Mouse (Mus musculus): ENCODE data around the gene Jade3. TPM values are rescaled to one million over a fixed set of nuclear protein-coding genes. Genes with fewer than 3 reads are reported as not detected.

Jade3 gene
- 0.62 and 0.74 TPM in 2 replicates for polyA plus RNA-seq (2021; fragmentation: Nextera tagmentation)
- long read RNA-seq, experiment 1, partial matches to known transcripts = 2 of 2 reads
- long read RNA-seq, experiment 1, other reads (novel, unspliced or antisense) = 0 of 2 reads
- long read RNA-seq, experiment 2, partial matches to known transcripts = 1 of 9 reads
- long read RNA-seq, experiment 2, other reads (novel, unspliced or antisense) = 8 of 9 reads

DNA sequence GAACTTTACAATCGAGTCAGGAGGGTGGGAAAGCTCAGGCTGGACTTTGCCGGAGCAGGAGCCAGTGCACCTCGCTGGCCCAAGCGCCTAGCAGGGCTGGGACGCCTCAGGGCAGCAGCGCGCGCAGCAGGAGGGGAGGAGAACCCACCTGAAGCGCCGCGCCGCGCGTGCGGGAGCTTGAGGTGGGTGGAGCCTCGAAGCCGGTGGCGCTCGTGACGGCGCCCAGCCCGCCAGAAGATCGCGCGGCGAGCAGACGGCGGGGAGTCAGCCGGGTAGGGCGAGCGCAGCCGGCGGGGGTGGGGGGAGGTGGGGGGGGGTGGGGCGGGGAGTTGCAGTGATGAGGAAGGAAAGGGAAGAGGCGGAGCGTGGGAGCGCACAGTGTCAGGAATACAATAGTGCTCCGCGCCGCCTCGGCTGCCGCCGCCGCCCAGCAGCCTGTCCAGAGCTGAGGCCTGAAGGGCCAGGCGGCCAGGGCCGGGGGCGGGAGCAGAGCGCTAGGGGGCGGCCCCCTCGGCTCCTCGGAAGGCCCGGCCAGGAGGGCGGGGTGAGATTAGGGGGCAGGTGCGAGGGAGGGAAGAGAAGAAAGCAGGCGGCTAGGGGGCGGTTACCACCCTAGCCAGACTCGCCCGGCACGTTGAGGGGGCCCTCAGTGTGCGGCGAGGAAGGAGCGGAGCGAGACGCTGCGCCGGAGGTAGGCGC, at the start of gene Jade3:
Gene Jade3 (plus strand): TSS at position 549 of the 699 bp plus-strand sequence.

GRCm38 (mm10) chrX:20549532-20549931, 124.0 kb downstream of the Jade3 start, which contains the start of gene Rgn:
TSS of gene Rgn (plus strand) at chrX:20549787.

Other genes starting within 250 kb of the Jade3 start
- 13.7 and 14.8 TPM in 2 replicates for gene Slc9a7, start 133.9 kb upstream of the Jade3 start, polyA plus RNA-seq (2021; fragmentation: Nextera tagmentation)
- gene Rp2, start 61.2 kb upstream of the Jade3 start, polyA plus RNA-seq (2021; fragmentation: Nextera tagmentation) = 3.0 and 6.3 TPM in 2 replicates
- 0.25 and 0.45 TPM in 2 replicates for gene Rgn, start 124.1 kb downstream of the Jade3 start, polyA plus RNA-seq (2021; fragmentation: Nextera tagmentation)
- gene Rbm10, start 191.8 kb downstream of the Jade3 start, polyA plus RNA-seq (2021; fragmentation: Nextera tagmentation) = 18.1 and 21.7 TPM in 2 replicates
- gene Ndufb11, start 191.9 kb downstream of the Jade3 start, polyA plus RNA-seq (2021; fragmentation: Nextera tagmentation) = 474 and 513 TPM in 2 replicates
- 131 and 135 TPM in 2 replicates for gene Uba1, start 232.6 kb downstream of the Jade3 start, polyA plus RNA-seq (2021; fragmentation: Nextera tagmentation)

Data from layer of hippocampus, adult 6 months (tissue).